Mouse (Mus musculus) limb, embryonic 14.5 days (tissue): ENCODE measurements around the gene Mst1. TPM values are rescaled to one million over a fixed set of nuclear protein-coding genes. Genes with fewer than 3 reads are reported as not detected.

ENCODE experiments used
- ATAC-seq: fragments of 200-750 bp; cut with Nextera tagmentation; 2 replicates; pipeline ENCODE4 v1.8.0; 2017; ENCODE audit warnings: low read depth, moderate number of reproducible peaks, moderate TSS enrichment; ENCODE audit not compliant: low FRiP score
- DNase-seq: peaks from one replicate; pipeline ENCODE4 v3.0.0-alpha.2; 2015; ENCODE audit warnings: low spot score
- H3K27ac ChIP-seq: fragments of 300-500 bp; sonication (generic); replicated peaks from 2 replicates; pipeline ENCODE4 v1.5.1; 2014; ENCODE audit warnings: low read depth, mild to moderate bottlenecking, low read length, moderate library complexity, mixed read lengths
- H3K27me3 ChIP-seq: fragments of 300-500 bp; sonication (generic); 2 replicates; pipeline ENCODE4 v1.6.1; 2014; ENCODE audit warnings: low read length, mixed read lengths; ENCODE audit not compliant: control insufficient read depth, insufficient read depth
- H3K36me3 ChIP-seq: fragments of 300-500 bp; sonication (generic); 2 replicates; pipeline ENCODE4 v1.6.1; 2014; ENCODE audit warnings: mild to moderate bottlenecking, low read length, moderate library complexity, mixed read lengths; ENCODE audit not compliant: control insufficient read depth, insufficient read depth
- H3K4me1 ChIP-seq: fragments of 300-500 bp; sonication (generic); 2 replicates; pipeline ENCODE4 v1.6.1; 2014; ENCODE audit warnings: antibody characterized with exemption, low read length, mixed read lengths; ENCODE audit not compliant: control insufficient read depth, insufficient read depth
- H3K4me2 ChIP-seq: fragments of 300-500 bp; sonication (generic); replicated peaks from 2 replicates; pipeline ENCODE4 v1.6.1; 2014; ENCODE audit warnings: low read depth, mild to moderate bottlenecking, low read length, moderate library complexity; ENCODE audit not compliant: severe bottlenecking
- H3K4me3 ChIP-seq: fragments of 300-500 bp; sonication (generic); replicated peaks from 2 replicates; pipeline ENCODE4 v1.5.1; 2014; ENCODE audit warnings: low read length
- H3K9ac ChIP-seq: fragments of 300-500 bp; sonication (generic); 2 replicates; pipeline ENCODE4 v1.6.1; 2014; ENCODE audit warnings: mild to moderate bottlenecking, low read depth, low read length, moderate library complexity; ENCODE audit not compliant: severe bottlenecking
- H3K9me3 ChIP-seq: fragments of 300-500 bp; sonication (generic); 2 replicates; pipeline ENCODE4 v1.6.1; 2016; ENCODE audit warnings: low read length; ENCODE audit not compliant: control insufficient read depth
- POLR2A ChIP-seq: fragments of 200-500 bp; IDR thresholded peaks from 2 replicates; pipeline ENCODE4 v1.8.0; 2012; ENCODE audit warnings: inconsistent platforms, mild to moderate bottlenecking, moderate library complexity, borderline replicate concordance; ENCODE audit not compliant: insufficient read depth, insufficient read length; ENCODE audit errors: extremely low read depth
- WGBS: fragments of 180-500 bp; shearing (Covaris S2); extraction: QIAGEN DNeasy Blood & Tissue Kit; methylation state at CpG from one replicate; pipeline ENCODE4 v1.1.7; 2014; 5-methylcytosine and 5-hydroxymethylcytosine counted together
- polyA plus RNA-seq, 2 experiments: library from polyadenylated mRNA; depleted of rRNA in 1 of 2; stranded (reverse) in 1 of 2; unstranded in 1 of 2; fragments of >200 nt; fragmentation: Nextera tagmentation in 1 of 2; extraction: Ambion mirVana in 1 of 2; gene quantifications; 2 replicates each; pipeline versions ENCODE4 v1.2.1 to v1.2.3; 2012 to 2014

Mst1 gene
- polyA plus RNA-seq, 2 experiments = 1.1 to 1.6 TPM

DNA sequence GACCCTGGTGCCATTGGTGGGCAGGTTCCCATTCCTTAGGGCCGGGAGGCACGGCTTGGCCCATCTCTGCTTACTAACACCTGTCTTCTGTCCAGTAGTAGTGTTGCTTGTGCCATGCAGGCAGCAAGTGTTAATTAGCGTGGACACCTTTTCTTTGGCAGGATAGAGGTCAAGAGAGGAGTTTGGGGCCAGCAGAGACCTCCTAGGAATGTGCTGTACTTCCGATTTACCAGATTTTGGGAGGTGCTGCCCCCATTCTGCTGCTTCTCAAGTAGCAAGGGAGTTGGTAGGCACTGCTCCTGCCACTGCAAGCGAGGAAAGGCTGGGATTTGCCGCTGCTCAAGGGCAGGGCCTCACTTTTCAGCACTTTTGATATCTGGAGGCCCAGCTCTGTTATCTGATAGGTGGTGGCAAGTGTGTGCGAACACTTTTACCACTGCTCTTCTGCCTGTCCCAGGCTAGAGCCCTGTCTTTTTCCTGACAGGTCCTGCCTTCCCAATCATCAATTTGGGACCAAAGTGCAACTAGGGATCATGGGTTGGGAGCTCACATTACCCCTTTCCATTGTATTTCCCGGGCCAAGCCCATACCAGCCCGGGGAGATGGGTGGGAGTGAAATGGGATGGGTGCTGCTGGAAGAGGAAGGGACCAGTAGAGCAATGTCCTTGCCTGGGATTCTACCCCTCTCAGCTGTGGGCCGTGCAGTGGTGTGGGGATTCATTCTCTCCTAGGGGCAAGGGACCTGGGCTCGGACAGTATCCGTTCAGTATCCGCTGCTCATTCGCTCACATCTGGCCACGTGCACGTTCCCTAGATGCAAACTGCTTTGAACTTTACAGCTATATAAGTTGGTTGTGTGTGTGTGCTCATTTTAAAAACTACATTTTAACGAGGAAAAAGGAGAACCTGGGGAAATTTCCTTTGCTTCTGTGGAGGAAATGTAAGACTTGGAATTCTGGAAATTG, 32.4 kb upstream of the Mst1 start:
- H3K36me3 ChIP-seq = peaks cover 69% of the 10 kb centered on the region
- TF ChIP-seq POLR2A = no peak
- H3K9ac ChIP-seq = peak overlapping the region; percentile 87; the same call in 1 of the 2 replicates
- H3K4me2 ChIP-seq = peak overlapping the region; percentile 75
- WGBS = 47% methylated on average over 17 of the region's 17 CpGs
- H3K9me3 ChIP-seq = no peaks in the 10 kb centered on the region
- H3K27ac ChIP-seq = peak overlapping the region; percentile 53
- peaks cover 5% of the 10 kb centered on the region; the same call in 1 of the 2 replicates for H3K4me1 ChIP-seq
- ATAC-seq = no peak
- peak overlapping the region; percentile 83 for H3K4me3 ChIP-seq
- no peak for DNase-seq
- H3K27me3 ChIP-seq = no peaks in the 10 kb centered on the region

GRCm38 (mm10) chr9:108048566-108048955, 31.7 kb upstream of the Mst1 start:
- Histone ChIP-seq H3K4me3 (peak overlapping the region; percentile 83), H3K9ac (peak overlapping the region; percentile 87), H3K9me3 (no peaks in the 10 kb centered on the region), H3K4me2 (peak overlapping the region; percentile 75), H3K27ac (peak overlapping the region; percentile 53), H3K27me3 (no peaks in the 10 kb centered on the region), H3K36me3 (peaks cover 63% of the 10 kb centered on the region), H3K4me1 (peaks cover 10% of the 10 kb centered on the region; the same call in 1 of the 2 replicates)
- 0% methylated on average over 18 of the region's 19 CpGs for WGBS
- ATAC-seq (peak; percentile 2), DNase-seq (no peak)
- no peak for TF ChIP-seq POLR2A

GRCm38 (mm10) chr9:108049016-108049455, 31.2 kb upstream of the Mst1 start, which contains the start of gene Gmppb:
TSS of gene Gmppb (plus strand) at chr9:108049242.
- H3K36me3 ChIP-seq = peaks cover 62% of the 10 kb centered on the region
- peak within 1 kb of the TSS; percentile 87 for H3K9ac ChIP-seq
- H3K4me1 ChIP-seq = peaks cover 10% of the 10 kb centered on the region; the same call in 1 of the 2 replicates
- no peaks in the 10 kb centered on the region for H3K9me3 ChIP-seq
- H3K4me2 ChIP-seq = peak within 1 kb of the TSS; percentile 75
- under 1% methylated on average over 34 of the region's 39 CpGs for WGBS
- 0 out of 2 replicates have a peak, but pooled peaks have one; percentile 32 for TF ChIP-seq POLR2A
- ATAC-seq = peak; percentile 95
- H3K4me3 ChIP-seq = peak within 1 kb of the TSS; percentile 83
- H3K27ac ChIP-seq = peak within 1 kb of the TSS; percentile 84
- DNase-seq = peak; percentile 97
- H3K27me3 ChIP-seq = no peaks in the 10 kb centered on the region

DNA sequence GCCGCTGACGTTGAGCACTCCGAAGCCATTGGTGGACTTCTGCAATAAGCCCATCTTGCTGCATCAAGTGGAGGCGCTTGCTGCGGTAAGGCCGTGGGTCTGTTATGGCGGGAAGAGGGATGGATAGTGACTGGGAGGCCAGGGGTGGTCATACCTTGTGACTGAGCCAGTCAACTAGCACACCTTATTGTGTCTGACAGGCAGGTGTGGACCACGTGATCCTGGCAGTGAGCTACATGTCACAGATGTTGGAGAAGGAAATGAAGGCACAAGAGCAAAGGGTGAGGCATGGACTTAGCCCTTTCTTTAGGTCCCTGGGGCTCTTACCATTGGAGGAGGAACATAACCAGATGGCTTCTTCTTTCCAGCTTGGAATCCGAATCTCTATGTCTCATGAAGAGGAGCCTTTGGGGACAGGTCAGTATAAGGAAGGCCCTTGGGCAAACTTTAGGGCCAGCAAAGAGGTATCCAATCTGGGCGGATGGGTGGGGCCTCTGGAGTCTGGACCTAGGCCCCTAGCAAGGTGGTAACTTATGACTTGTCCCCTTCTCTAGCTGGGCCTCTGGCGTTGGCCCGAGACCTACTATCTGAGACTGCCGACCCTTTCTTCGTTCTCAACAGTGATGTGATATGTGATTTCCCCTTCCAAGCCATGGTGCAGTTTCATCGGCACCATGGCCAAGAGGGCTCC, 30.5 kb upstream of the Mst1 start:
- peak overlapping the region; percentile 83 for H3K4me3 ChIP-seq
- peak overlapping the region; percentile 87 for H3K9ac ChIP-seq
- peak overlapping the region; percentile 75 for H3K4me2 ChIP-seq
- H3K36me3 ChIP-seq = peaks cover 65% of the 10 kb centered on the region
- H3K27ac ChIP-seq = peak overlapping the region; percentile 84
- no peak for TF ChIP-seq POLR2A
- no peaks in the 10 kb centered on the region for H3K9me3 ChIP-seq
- H3K27me3 ChIP-seq = no peaks in the 10 kb centered on the region
- no peak for ATAC-seq
- peaks cover 10% of the 10 kb centered on the region; the same call in 1 of the 2 replicates for H3K4me1 ChIP-seq
- no peak for DNase-seq
- 39% methylated on average over 15 of the region's 15 CpGs for WGBS

DNA sequence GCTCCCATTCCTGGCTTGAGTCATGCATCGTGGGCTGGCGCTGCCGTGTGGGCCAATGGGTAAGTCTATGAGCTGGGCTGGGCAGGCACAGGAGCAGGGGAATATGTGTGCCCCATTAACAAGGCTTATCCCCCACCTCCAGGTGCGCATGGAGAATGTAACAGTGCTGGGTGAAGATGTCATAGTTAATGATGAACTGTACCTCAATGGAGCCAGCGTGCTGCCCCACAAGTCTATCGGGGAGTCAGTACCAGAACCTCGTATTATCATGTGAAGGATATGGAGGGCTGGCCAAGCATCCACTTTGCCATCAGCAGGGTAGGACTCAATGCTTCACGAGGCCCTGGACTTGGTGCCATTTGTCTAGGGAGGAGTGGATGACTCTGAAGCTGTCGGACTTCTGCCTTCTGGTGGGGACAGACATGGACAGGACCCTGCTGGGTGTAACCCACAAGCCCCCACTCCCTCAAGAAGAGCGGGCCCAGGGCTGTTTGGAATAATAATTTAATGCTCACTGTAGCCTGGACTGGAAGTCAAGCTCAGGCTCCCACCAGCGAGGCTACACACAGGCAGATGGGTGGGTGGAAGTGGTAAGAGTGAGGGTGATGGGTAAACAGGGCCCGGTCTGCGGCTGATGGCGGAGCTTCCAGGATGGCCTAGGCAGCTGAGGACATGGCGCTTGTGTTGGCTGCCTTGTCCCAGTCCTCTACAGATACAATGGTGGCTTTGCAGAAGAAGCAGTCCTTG, 28.9 kb upstream of the Mst1 start:
- DNase-seq (no peak), ATAC-seq (no peak)
- Histone ChIP-seq H3K36me3 (peaks cover 61% of the 10 kb centered on the region), H3K27ac (no peak overlapping the region), H3K27me3 (no peaks in the 10 kb centered on the region), H3K4me2 (no peak overlapping the region), H3K9me3 (no peaks in the 10 kb centered on the region), H3K4me1 (peaks cover 10% of the 10 kb centered on the region; the same call in 1 of the 2 replicates), H3K4me3 (no peak overlapping the region), H3K9ac (no peak overlapping the region)
- whole genome bisulfite sequencing = 94% methylated on average over 15 of the region's 15 CpGs
- TF ChIP-seq POLR2A = no peak
